Mouse (Mus musculus): ENCODE data around the gene Telo2.

GRCm38 (mm10) chr17:25067442-25067851 is 48.3 kb downstream of the Telo2 start:
- TF ChIP-seq CTCF (IDR thresholded peaks at IDR 0.05; ENCODE audit: extremely low read depth, insufficient read length, insufficient replicate concordance, low read depth, low read length) (no peak), POLR2A (IDR thresholded peaks at IDR 0.05; ENCODE audit: low read depth, low read length) (no peak)

Data from small intestine, adult 2 months (tissue).